Mouse (Mus musculus): ENCODE data around the gene Tead1.
A peak's percentile ranks its signal among the peaks of the same experiment; 100 is the strongest.

DNA sequence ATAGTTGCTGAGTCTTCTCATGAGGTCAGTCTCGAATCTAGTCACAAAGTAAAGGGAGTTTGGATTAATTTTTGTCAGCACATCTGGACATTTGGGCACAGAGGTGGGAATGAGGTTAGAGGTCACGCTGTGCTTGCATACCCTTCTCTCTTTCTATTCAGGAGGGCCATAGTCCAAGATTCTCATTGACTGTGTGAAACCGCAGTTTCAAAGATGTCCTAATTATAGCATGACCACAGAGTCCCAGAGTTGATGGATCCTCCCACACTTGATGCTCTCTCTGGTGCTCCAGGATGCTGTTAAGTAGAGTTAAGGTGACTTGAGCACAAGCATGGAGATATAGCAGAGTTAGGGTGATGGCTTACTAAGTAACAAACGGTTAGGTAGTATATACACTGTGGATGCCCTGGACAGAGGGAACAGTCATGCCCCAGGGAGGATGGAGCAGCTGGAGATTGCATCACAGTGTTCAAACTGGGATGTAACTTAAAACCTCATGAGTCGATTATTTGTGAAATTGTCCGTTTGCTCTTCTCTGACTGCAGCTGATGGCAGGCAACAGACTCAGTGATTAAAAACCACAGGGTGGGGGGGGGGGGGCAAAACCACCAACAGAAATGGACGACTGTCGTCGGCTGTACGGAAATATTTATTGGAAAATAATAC is 238.6 kb downstream of the Tead1 start:
- TF ChIP-seq CTCF (IDR thresholded peaks at IDR 0.05; ENCODE audit: control insufficient read depth, insufficient read depth, insufficient read length) (no peak), MYOD1 (IDR thresholded peaks at IDR 0.05; ENCODE audit: control insufficient read depth, insufficient read length, low read depth) (peak; percentile 31), MYOG (IDR thresholded peaks at IDR 0.05; ENCODE audit: control insufficient read depth, extremely low read depth, insufficient read length) (no peak), MAX (IDR thresholded peaks at IDR 0.05) (no peak), USF1 (IDR thresholded peaks at IDR 0.05; ENCODE audit: low read depth) (no peak)

Measured in C2C12 (cell line).